Mouse (Mus musculus): ENCODE measurements around the gene Igf2bp3. TPM values are rescaled to one million over a fixed set of nuclear protein-coding genes. Genes with fewer than 3 reads are reported as not detected.

Gene Igf2bp3
- total and polyA plus RNA-seq, 3 experiments, result 18.4 to 35.6 (median 22.0) TPM

DNA sequence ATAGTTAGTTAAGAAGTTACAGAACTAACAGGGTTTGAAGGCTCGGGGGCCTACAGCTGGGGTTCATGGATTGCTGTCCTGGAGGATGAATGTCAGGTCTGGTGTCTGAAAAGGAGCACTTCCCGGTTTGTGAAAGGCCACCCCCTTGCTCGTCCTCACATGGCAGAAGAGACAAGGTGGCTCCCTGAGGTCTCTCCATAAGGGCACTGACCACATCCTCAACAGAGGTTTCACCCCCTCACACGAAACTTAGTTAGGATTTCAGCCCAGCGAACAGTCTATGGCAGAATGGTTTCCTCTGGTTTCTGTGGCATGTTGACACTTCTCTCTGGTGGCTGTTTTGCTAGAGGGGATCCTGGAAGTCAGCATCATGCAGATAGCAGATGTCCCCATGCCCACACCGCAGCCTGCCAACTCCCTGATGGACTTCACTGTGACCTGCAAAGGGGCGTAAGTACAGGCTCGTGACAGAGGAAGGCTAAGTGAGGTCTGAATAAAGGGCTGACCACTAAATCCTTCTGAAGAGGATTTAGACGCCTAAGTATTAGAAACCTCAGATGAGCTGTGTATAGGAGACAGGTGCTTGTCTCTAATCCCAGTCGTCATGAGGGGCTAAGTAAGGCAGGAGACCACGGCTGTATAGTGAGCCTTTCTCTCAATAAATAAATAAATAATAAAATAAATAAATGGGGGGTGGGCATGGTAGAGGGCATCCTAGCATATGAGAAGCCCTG is 163.9 kb downstream of the Igf2bp3 start:
- H3K9ac ChIP-seq (ENCODE audit: insufficient read depth, low read depth), result no peak overlapping the region
- H3K4me1 ChIP-seq (ENCODE audit: control insufficient read depth in 1 of 2, insufficient read depth in 2 of 2), result peaks cover 15 to 22% of the 10 kb centered on the region in 2 experiments
- H3K4me2 ChIP-seq (ENCODE audit: insufficient read depth, low read depth, poor library complexity, severe bottlenecking), result no peak overlapping the region
- H3K79me2 ChIP-seq (replicated peaks; ENCODE audit: control insufficient read depth, extremely low read depth, insufficient read depth, poor library complexity, severe bottlenecking), result no peaks in the 10 kb centered on the region
- no peak overlapping the region for H3K27ac ChIP-seq (ENCODE audit: insufficient read depth, low read depth)
- no peak for DNase-seq (ENCODE audit: extremely low read depth)
- no peaks in the 10 kb centered on the region for H3K36me3 ChIP-seq (replicated peaks in 1 of 2; ENCODE audit: control insufficient read depth in 1 of 2, insufficient read depth in 1 of 2, low read length in 1 of 2)
- TF ChIP-seq E2F4 (IDR thresholded peaks at IDR 0.05; ENCODE audit: insufficient replicate concordance, low read depth, low read length), result no peak
- no peak for TF ChIP-seq ZNF384 (IDR thresholded peaks at IDR 0.05; ENCODE audit: low read depth, low read length)
- TF ChIP-seq KAT2A (IDR thresholded peaks at IDR 0.05; ENCODE audit: insufficient replicate concordance, low read length), result no peak
- no peak for TF ChIP-seq RCOR1 (conservative IDR thresholded peaks at IDR 0.05; ENCODE audit: low read depth, low read length)
- TF ChIP-seq SIN3A (IDR thresholded peaks at IDR 0.05; ENCODE audit: low read length), result no peak
- no peak for TF ChIP-seq NRF1 (IDR thresholded peaks at IDR 0.05; ENCODE audit: low read depth, low read length)
- no peak for TF ChIP-seq CHD1 (IDR thresholded peaks at IDR 0.05; ENCODE audit: low read depth, low read length)
- no peaks in the 10 kb centered on the region for H3K27me3 ChIP-seq (replicated peaks)
- no peak overlapping the region for H3K4me3 ChIP-seq (replicated peaks in 1 of 3; ENCODE audit: low read depth in 2 of 3, low read length in 2 of 3, poor library complexity in 1 of 3)
- in situ Hi-C loops (cut with MboI; ENCODE audit: low pct_ligation_motif_present, low pct_unique_long_range_greater_than_20kb, low sequenced_read_pairs), result loop anchor here (10.0 kb wide), 1 partner anchor 194 kb away; no protein-coding TSS in a partner anchor
- dilution Hi-C loops (cut with MboI; ENCODE audit: extremely low pct_ligation_motif_present, extremely low pct_unique_long_range_greater_than_20kb, low sequenced_read_pairs), result no loop called here
- peaks cover 2% of the 10 kb centered on the region for H3K9me3 ChIP-seq (replicated peaks; ENCODE audit: low read length)

DNA sequence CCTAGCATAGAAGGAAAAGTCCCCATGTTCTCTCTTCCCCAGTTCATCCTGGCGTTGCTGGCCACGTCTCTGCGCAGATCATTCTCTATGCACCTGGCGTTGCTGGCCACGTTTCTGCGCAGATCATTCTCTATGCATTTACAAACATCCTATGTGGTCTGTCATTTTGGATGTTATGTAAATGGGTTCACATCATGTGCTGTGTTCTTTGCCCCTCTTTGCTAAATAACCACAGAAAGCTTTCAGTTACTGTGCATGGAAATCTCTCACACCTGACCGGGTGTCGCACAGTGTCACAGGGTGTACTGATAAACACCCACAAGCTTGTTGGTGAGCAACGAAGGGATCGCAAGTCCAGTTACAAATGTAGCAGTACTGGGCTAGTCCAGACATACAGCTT is 166.4 kb downstream of the Igf2bp3 start:
- Histone ChIP-seq H3K9me3 (replicated peaks; ENCODE audit: low read length) (no peaks in the 10 kb centered on the region), H3K4me3 (replicated peaks in 1 of 3; ENCODE audit: low read depth in 2 of 3, low read length in 2 of 3, poor library complexity in 1 of 3) (no peak overlapping the region), H3K9ac (ENCODE audit: insufficient read depth, low read depth) (no peak overlapping the region), H3K79me2 (replicated peaks; ENCODE audit: control insufficient read depth, extremely low read depth, insufficient read depth, poor library complexity, severe bottlenecking) (no peaks in the 10 kb centered on the region), H3K4me1 (ENCODE audit: control insufficient read depth in 1 of 2, insufficient read depth in 2 of 2) (peaks cover 15 to 22% of the 10 kb centered on the region in 2 experiments), H3K36me3 (replicated peaks in 1 of 2; ENCODE audit: control insufficient read depth in 1 of 2, insufficient read depth in 1 of 2, low read length in 1 of 2) (no peaks in the 10 kb centered on the region), H3K27ac (ENCODE audit: insufficient read depth, low read depth) (no peak overlapping the region), H3K4me2 (ENCODE audit: insufficient read depth, low read depth, poor library complexity, severe bottlenecking) (peak overlapping the region; percentile 54; the same call in 1 of the 2 replicates), H3K27me3 (replicated peaks) (no peaks in the 10 kb centered on the region)
- no peak for DNase-seq (ENCODE audit: extremely low read depth)
- no peak for TF ChIP-seq POLR2A (IDR thresholded peaks at IDR 0.05; ENCODE audit: low read depth, low read length)
- no peak for TF ChIP-seq ZC3H11A (IDR thresholded peaks at IDR 0.05; ENCODE audit: low read depth, low read length)
- 0 out of 2 replicates have a peak, but pooled peaks have one; percentile 45 for TF ChIP-seq TBP (conservative IDR thresholded peaks at IDR 0.05; ENCODE audit: low read depth, low read length)
- no peak for TF ChIP-seq MXI1 (IDR thresholded peaks at IDR 0.05; ENCODE audit: low read depth, low read length)
- TF ChIP-seq RCOR1 (conservative IDR thresholded peaks at IDR 0.05; ENCODE audit: low read depth, low read length), result 0 out of 2 replicates have a peak, but pooled peaks have one; percentile 47
- TF ChIP-seq ELF1 (IDR thresholded peaks at IDR 0.05; ENCODE audit: low read depth, low read length), result no peak
- no peak for TF ChIP-seq ZMIZ1 (IDR thresholded peaks at IDR 0.05; ENCODE audit: low read depth, low read length)
- no peak for TF ChIP-seq MAZ (IDR thresholded peaks at IDR 0.05; ENCODE audit: low read depth, low read length)
- TF ChIP-seq JUN (IDR thresholded peaks at IDR 0.05; ENCODE audit: insufficient read depth, low read depth, low read length), result no peak
- TF ChIP-seq NRF1 (IDR thresholded peaks at IDR 0.05; ENCODE audit: low read depth, low read length), result 0 out of 2 replicates have a peak, but pooled peaks have one; percentile 47
- TF ChIP-seq EP300 (IDR thresholded peaks at IDR 0.05; ENCODE audit: low read length), result peak; percentile 72
- no peak for TF ChIP-seq POLR2AphosphoS2 (IDR thresholded peaks at IDR 0.05; ENCODE audit: low read depth, low read length)
- TF ChIP-seq USF2 (conservative IDR thresholded peaks at IDR 0.05; ENCODE audit: low read depth, low read length), result no peak
- no peak for TF ChIP-seq PAX5 (IDR thresholded peaks at IDR 0.05; ENCODE audit: low read length)
- TF ChIP-seq ZNF384 (IDR thresholded peaks at IDR 0.05; ENCODE audit: low read depth, low read length), result no peak
- 0 out of 2 replicates have a peak, but pooled peaks have one; percentile 35 for TF ChIP-seq MAX (IDR thresholded peaks at IDR 0.05; ENCODE audit: low read length)
- TF ChIP-seq HCFC1 (IDR thresholded peaks at IDR 0.05; ENCODE audit: low read depth, low read length), result no peak
- peak; percentile 56 for TF ChIP-seq TCF12 (IDR thresholded peaks at IDR 0.05; ENCODE audit: low read depth, low read length)
- 0 out of 2 replicates have a peak, but pooled peaks have one; percentile 19 for TF ChIP-seq MYC (IDR thresholded peaks at IDR 0.05; ENCODE audit: low read depth, low read length)
- peak; percentile 84 for TF ChIP-seq BHLHE40 (IDR thresholded peaks at IDR 0.05; ENCODE audit: low read depth, low read length)
- dilution Hi-C loops (cut with MboI; ENCODE audit: extremely low pct_ligation_motif_present, extremely low pct_unique_long_range_greater_than_20kb, low sequenced_read_pairs), result no loop called here
- in situ Hi-C loops (cut with MboI; ENCODE audit: low pct_ligation_motif_present, low pct_unique_long_range_greater_than_20kb, low sequenced_read_pairs), result no loop called here
